Mouse (Mus musculus) lung, postnatal 0 days (tissue): ENCODE results near the gene Slc9b1.

ENCODE experiments used
- CTCF ChIP-seq: IDR thresholded peaks from 2 replicates; pipeline ENCODE4 v1.5.1; 2016; ENCODE audit warnings: antibody characterized with exemption, mild to moderate bottlenecking
- EP300 ChIP-seq: IDR thresholded peaks from 2 replicates; pipeline ENCODE4 v1.6.1; 2016; ENCODE audit warnings: antibody characterized with exemption, mild to moderate bottlenecking, control low read depth

DNA sequence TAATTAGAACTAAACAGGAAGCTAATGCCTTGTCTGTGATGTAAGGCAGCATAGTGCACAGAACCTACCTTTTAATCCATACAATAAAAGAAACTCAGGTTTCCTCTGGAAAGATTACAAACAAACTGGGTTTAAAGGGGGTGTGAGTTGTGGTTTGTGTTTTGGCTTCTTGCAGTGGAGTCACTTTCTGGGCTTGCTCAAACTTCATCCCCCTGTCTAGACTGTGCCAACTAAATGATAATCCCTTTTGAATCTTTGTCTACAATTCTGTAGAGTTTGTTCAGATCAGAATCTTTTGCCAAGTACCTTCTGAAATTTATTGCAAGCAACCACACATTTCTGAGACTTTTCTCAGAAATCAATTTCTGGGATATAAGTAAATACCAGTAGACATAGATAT, 97.1 kb downstream of the Slc9b1 start:
- TF ChIP-seq CTCF = no peak
- no peak for TF ChIP-seq EP300
